Mouse (Mus musculus) liver, embryonic 12.5 days (tissue): ENCODE measurements around the gene Nprl3. TPM values are rescaled to one million over a fixed set of nuclear protein-coding genes. Genes with fewer than 3 reads are reported as not detected.
A peak's percentile ranks its signal among the peaks of the same experiment; 100 is the strongest.
"Not testable (repeated sequence)": the region's sequence is repeated elsewhere in the genome, so short reads cannot be mapped to it uniquely, and the experiment has no call there.

Source experiments
- ATAC-seq: fragments of 200-750 bp; cut with Nextera tagmentation; 2 replicates; pipeline ENCODE4 v1.8.0; 2017; ENCODE audit warnings: moderate number of reproducible peaks, mild to moderate bottlenecking, moderate library complexity
- H3K27ac ChIP-seq: fragments of 300-500 bp; sonication (generic); 2 replicates; pipeline ENCODE4 v1.5.1; 2016; ENCODE audit warnings: mild to moderate bottlenecking
- H3K27me3 ChIP-seq: fragments of 300-500 bp; sonication (generic); replicated peaks from 2 replicates; pipeline ENCODE4 v1.6.1; 2016; ENCODE audit warnings: mild to moderate bottlenecking, moderate library complexity
- H3K36me3 ChIP-seq: fragments of 300-500 bp; sonication (generic); 2 replicates; pipeline ENCODE4 v1.6.1; 2016; ENCODE audit warnings: mild to moderate bottlenecking, moderate library complexity
- H3K4me1 ChIP-seq: fragments of 300-500 bp; sonication (generic); 2 replicates; pipeline ENCODE4 v1.6.1; 2016
- H3K4me2 ChIP-seq: fragments of 300-500 bp; sonication (generic); 2 replicates; pipeline ENCODE4 v1.6.1; 2016; ENCODE audit warnings: mild to moderate bottlenecking, moderate library complexity
- H3K4me3 ChIP-seq: fragments of 300-500 bp; sonication (generic); 2 replicates; pipeline ENCODE4 v1.5.1; 2016; ENCODE audit warnings: mild to moderate bottlenecking, moderate library complexity
- H3K9ac ChIP-seq: fragments of 300-500 bp; sonication (generic); 2 replicates; pipeline ENCODE4 v1.6.1; 2016; ENCODE audit warnings: mild to moderate bottlenecking, moderate library complexity
- H3K9me3 ChIP-seq: fragments of 300-500 bp; sonication (generic); replicated peaks from 2 replicates; pipeline ENCODE4 v1.6.1; 2016; ENCODE audit warnings: mild to moderate bottlenecking, moderate library complexity
- WGBS: fragments of 180-500 bp; shearing (Covaris S2); methylation state at CpG from one replicate; pipeline ENCODE4 v1.1.7; 2016; ENCODE audit not compliant: insufficient replicate concordance; 5-methylcytosine and 5-hydroxymethylcytosine counted together
- polyA plus RNA-seq: library from polyadenylated mRNA; unstranded; fragments of >200 nt; fragmentation: Nextera tagmentation; extraction: Ambion mirVana; gene quantifications from 2 replicates; pipeline ENCODE4 v1.2.1, GENCODE M21; 2016

Nprl3 gene
- polyA plus RNA-seq, 1 experiment from 2014 or later = 34.6 TPM

DNA sequence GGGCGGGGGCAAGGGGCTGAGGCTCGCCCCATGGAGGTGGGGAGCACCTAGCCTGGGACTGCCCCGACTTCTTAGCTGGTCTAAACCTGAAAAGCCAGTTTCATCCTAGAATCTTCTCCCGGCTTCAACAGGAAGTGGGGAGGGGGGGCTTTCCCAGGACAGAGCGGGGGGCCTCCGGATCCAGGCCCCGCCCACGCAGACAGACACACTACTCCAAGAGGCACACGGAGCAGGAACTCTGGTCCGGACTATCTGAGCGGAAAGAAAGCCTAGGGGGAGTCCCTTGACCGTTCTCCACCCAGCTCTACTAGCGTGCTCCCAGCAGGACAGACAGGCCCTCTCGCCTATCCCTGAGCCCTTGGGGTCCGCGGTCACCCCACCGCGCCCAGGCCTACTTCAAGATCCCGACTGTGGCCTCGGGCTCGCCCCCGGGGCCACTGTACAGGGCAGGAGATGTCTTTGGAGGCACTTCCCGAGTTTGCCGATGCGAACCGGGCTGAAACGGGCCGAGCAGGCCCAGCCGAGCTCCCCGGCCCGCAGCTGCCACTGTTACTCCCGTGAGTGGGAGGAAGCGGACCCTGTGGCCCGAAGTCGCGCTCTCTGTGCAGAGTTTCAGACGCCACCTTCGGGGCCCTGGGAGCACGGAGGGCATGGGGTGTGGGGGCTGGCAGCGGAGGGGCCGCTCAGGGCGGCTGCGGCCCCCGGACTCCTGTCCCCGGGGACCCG, 46.1 kb downstream of the Nprl3 start:
- H3K4me3 ChIP-seq = peak overlapping the region; percentile 66
- H3K9ac ChIP-seq = peak overlapping the region; percentile 74
- peak overlapping the region; percentile 80 for H3K4me2 ChIP-seq
- H3K4me1 ChIP-seq = peaks cover 72% of the 10 kb centered on the region
- peak overlapping the region; percentile 70 for H3K27ac ChIP-seq
- H3K9me3 ChIP-seq = no peaks in the 10 kb centered on the region
- peak; percentile 19 for ATAC-seq
- peaks cover 78% of the 10 kb centered on the region for H3K27me3 ChIP-seq
- WGBS = 1% methylated on average over 45 of the region's 46 CpGs
- H3K36me3 ChIP-seq = 0 out of 2 replicates have a peak, but pooled peaks cover 3% of the 10 kb centered on the region

DNA sequence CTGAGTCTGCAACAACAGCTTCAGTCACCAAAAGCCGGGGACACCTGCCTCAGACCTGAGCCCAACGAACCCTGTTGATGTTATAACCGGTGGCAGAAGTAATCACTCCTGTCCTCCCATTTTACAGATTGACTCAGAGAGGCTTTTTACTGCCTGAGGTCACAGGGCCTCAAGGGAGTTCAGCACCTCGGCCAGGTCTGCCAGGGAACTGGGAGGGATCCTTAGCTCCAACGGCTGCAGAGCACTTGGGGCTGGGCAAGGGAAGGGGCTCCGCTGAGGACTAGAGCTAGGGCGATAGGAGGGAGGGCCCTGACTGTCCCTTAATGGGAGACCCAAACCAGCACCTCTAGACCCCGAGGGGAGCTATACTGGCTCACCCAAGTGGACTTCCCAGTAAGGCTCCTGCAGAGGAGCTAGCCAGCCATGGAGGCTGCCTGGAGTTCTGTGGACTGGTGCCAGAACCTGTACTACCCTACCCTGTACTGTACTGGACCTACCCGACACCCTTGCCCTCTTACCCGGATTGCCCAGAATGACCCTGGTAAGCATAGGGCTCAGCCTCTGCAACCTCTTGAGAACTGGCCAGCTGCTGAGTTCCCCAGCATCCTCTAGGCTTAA, 46.8 kb downstream of the Nprl3 start:
- peaks cover 6% of the 10 kb centered on the region; the same call in 1 of the 2 replicates for H3K36me3 ChIP-seq
- peak overlapping the region; percentile 74; the same call in 1 of the 2 replicates for H3K9ac ChIP-seq
- 35% methylated on average over 10 of the region's 10 CpGs for WGBS
- H3K9me3 ChIP-seq = no peaks in the 10 kb centered on the region
- H3K4me2 ChIP-seq = peak overlapping the region; percentile 80
- H3K4me3 ChIP-seq = peak overlapping the region; percentile 66
- H3K27ac ChIP-seq = no peak overlapping the region
- H3K4me1 ChIP-seq = peaks cover 69% of the 10 kb centered on the region
- H3K27me3 ChIP-seq = peaks cover 78% of the 10 kb centered on the region
- no peak; the same call in 1 of the 2 replicates for ATAC-seq

DNA sequence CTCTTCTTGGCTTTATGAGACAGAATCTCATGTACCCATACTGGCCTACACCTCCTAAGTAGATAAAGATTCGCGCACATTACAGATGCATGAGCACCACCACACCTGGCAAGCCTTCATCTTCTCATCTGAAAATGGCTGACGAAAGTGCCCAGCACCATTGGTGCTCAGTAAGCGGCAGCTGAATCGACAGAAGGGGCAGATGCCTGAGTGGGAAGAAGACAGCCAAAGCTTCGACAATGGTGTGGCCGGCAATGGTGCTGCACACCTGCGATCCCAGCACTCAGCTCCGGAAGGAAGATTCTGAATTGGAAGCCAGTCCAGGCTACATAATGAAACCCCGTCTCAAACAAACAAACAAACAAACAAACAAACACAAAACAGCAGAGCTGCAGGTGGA, 48.2 kb downstream of the Nprl3 start:
- Histone ChIP-seq H3K36me3 (peaks cover 12% of the 10 kb centered on the region; the same call in 1 of the 2 replicates), H3K27me3 (peaks cover 67% of the 10 kb centered on the region), H3K4me1 (peaks cover 54% of the 10 kb centered on the region), H3K4me3 (no peak overlapping the region), H3K9ac (no peak overlapping the region), H3K9me3 (no peaks in the 10 kb centered on the region), H3K27ac (no peak overlapping the region), H3K4me2 (no peak overlapping the region)
- no peak for ATAC-seq
- WGBS = 78% methylated on average over 10 of the region's 10 CpGs

DNA sequence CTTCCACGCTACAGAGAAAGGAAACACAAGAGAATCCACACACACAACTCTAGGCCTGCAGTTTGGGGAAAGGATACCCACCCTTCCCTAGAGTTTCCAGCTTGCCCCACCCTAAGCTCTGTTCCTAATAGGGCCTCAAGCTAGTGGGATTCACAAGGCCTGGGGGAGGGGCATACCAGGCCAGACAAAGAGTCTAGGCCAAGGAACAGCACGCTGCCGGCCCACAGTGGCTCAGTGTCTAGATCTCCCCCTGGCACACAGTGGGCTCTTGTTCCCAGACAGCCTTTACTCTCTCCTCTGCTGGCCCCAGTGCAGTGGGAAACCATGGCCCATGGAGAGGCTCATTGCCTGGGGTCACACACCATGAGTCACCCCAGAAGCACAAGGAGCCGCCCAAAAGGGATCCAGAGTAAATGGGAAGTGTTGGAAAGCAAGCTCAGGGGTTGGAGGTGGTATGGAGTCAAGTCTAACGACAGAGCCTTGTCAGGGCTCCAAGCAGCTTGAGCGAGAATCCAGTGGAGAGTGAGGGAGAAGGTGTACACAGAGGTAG, 48.9 kb downstream of the Nprl3 start:
- H3K9ac ChIP-seq = peak overlapping the region; percentile 34; the same call in 1 of the 2 replicates
- peaks cover 19% of the 10 kb centered on the region for H3K36me3 ChIP-seq
- no peaks in the 10 kb centered on the region for H3K9me3 ChIP-seq
- 50% methylated on average over 6 of the region's 6 CpGs for WGBS
- H3K27me3 ChIP-seq = peaks cover 59% of the 10 kb centered on the region
- H3K4me1 ChIP-seq = peaks cover 54% of the 10 kb centered on the region
- H3K4me2 ChIP-seq = no peak overlapping the region
- ATAC-seq = no peak
- H3K4me3 ChIP-seq = no peak overlapping the region
- no peak overlapping the region for H3K27ac ChIP-seq

DNA sequence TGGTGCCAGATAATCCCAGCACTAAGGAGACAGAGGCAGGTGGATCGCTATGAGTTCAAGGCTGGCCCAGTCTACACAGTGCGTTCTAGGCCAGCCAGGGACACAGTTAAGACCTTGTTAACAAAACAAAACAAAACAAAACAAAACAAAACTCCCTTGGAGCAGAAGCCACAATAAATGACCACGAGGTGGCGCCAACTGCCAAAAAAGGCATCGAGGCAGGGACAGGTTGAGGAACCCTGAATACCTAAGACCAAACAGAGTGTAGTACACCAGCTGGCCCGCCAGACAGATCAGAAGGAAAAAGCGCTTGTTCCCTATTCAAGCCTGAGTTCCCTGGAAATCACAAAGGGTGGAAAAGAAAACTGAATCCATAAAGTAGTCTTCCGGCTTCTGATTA, 50.7 kb downstream of the Nprl3 start:
- WGBS = 23% methylated on average over 8 of the region's 8 CpGs
- Histone ChIP-seq H3K4me2 (0 out of 2 replicates have a peak overlapping the region, but pooled peaks have one; percentile 3), H3K4me1 (peaks cover 40% of the 10 kb centered on the region), H3K4me3 (no peak overlapping the region), H3K36me3 (peaks cover 36% of the 10 kb centered on the region), H3K9me3 (no peaks in the 10 kb centered on the region), H3K27ac (peak overlapping the region; percentile 46; the same call in 1 of the 2 replicates), H3K9ac (peak overlapping the region; percentile 54), H3K27me3 (peaks cover 42% of the 10 kb centered on the region)
- ATAC-seq = 0 out of 2 replicates have a peak, but pooled peaks have one; percentile 16

DNA sequence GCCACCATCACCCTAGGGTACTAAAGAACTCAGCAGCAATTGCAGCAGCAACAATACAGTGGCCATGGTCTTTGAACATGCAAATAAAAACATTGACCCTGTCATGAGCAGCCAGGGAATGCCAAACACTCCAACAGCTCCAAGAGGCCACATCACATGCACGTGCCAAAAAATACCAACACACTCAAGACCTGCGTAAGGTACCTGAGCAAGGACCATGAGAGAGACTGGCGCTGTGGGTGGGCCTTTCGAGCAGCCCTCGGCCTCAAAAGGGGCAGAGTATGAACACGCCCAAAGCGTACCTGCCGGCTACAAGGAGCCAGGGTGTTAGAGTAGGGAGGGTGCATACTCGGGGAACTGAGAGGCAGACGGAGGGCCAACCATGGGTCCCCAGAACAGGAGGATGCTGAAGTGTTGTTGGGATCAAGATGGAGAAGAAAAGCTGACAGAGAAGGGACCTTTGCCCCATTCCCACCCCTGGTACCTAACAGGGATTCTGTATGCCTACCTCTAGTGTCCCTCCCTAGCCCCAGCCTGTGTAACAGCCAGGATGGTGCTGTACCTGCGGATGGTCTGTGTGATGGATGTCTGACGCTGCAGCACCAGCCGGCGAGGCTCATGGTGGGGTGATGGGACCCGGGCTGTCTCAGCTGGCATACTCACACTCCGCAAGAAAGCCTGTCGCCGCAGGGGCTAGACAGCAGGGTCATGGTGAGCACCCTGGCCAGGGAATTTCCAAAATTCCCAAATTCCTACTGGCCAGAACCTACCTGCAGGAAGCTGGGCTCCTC, 51.9 kb downstream of the Nprl3 start:
- H3K27me3 ChIP-seq = peaks cover 29% of the 10 kb centered on the region
- H3K4me3 ChIP-seq = no peak overlapping the region
- H3K27ac ChIP-seq = no peak overlapping the region
- WGBS = 80% methylated on average over 18 of the region's 18 CpGs
- H3K36me3 ChIP-seq = peaks cover 48% of the 10 kb centered on the region
- H3K9ac ChIP-seq = no peak overlapping the region
- H3K4me2 ChIP-seq = no peak overlapping the region
- no peak for ATAC-seq
- H3K4me1 ChIP-seq = peaks cover 27% of the 10 kb centered on the region
- H3K9me3 ChIP-seq = no peaks in the 10 kb centered on the region

DNA sequence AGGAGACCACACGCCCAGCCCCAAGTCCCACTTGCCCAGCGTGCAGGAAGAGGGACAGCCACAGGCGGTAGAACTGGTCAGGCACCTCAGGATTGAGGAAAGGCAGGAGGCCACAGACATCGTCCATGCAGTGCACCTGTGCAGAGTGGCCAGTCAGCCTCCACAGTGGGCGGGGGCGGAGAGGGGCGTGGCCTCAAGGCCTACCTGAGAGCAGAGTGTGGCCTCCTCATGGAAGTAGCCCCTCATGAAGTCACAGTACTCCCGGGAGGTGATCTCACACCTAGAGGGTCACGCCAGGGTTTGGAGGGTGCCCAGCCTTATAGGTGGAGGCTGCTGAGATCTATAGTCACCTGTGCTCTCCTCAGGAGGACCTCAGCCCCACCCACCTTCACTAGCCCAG, 56.9 kb downstream of the Nprl3 start:
- H3K36me3 ChIP-seq = peaks cover 83% of the 10 kb centered on the region
- no peak overlapping the region for H3K9ac ChIP-seq
- peaks cover 14% of the 10 kb centered on the region for H3K4me1 ChIP-seq
- no peaks in the 10 kb centered on the region for H3K9me3 ChIP-seq
- no peaks in the 10 kb centered on the region for H3K27me3 ChIP-seq
- ATAC-seq = no peak
- WGBS = 82% methylated on average over 9 of the region's 9 CpGs
- H3K27ac ChIP-seq = no peak overlapping the region
- no peak overlapping the region for H3K4me3 ChIP-seq
- H3K4me2 ChIP-seq = no peak overlapping the region

DNA sequence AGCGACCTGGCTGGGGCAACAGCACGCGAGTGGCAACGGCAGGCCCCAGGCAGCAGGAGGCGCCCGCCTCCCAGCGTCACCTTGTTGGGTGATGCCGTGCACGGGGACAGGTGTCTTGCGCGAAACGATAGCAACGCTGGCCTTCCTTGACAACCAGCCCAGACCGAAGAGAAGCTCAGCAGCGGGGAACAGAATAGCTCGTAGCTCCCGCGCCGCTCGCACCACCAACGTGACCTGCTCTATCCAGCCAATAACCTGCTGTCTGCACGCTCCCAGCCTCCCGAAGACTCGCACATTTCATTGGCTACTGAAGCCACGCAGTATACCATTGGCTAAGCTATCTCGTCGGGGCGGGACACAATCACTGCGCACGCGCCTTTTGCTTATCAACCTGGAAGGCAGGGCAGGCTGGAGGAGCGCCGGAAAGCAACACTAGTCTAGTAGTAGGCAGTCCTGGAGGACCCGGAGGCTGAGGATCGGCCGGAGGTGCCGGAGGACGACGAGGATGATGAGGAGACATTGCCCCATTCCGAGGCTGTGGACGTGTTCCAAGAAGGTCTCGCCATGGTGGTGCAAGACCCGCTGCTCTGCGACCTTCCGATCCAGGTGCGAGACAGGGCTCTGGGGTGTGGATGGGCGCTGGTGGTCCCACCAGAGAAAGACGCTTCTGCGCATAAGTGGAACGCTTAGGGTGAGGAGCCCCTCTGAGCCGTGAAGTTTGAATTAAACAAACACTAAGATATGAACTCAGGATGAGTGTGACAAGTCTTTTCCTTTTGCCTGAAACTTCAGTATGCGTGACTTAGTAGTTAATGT, 62.2 kb downstream of the Nprl3 start, which contains the start of gene Snrnp25:
TSS of gene Snrnp25 (plus strand) at position 358 of the 816 bp plus-strand sequence.
- Histone ChIP-seq H3K27me3 (no peaks in the 10 kb centered on the region), H3K4me1 (peaks cover 37% of the 10 kb centered on the region), H3K4me3 (peak within 1 kb of the TSS; percentile 77), H3K9ac (peak within 1 kb of the TSS; percentile 84), H3K36me3 (peaks cover 38% of the 10 kb centered on the region), H3K4me2 (peak within 1 kb of the TSS; percentile 77), H3K27ac (peak within 1 kb of the TSS; percentile 89), H3K9me3 (no peaks in the 10 kb centered on the region)
- WGBS = under 1% methylated on average over 52 of the region's 52 CpGs
- ATAC-seq = peak; percentile 99

DNA sequence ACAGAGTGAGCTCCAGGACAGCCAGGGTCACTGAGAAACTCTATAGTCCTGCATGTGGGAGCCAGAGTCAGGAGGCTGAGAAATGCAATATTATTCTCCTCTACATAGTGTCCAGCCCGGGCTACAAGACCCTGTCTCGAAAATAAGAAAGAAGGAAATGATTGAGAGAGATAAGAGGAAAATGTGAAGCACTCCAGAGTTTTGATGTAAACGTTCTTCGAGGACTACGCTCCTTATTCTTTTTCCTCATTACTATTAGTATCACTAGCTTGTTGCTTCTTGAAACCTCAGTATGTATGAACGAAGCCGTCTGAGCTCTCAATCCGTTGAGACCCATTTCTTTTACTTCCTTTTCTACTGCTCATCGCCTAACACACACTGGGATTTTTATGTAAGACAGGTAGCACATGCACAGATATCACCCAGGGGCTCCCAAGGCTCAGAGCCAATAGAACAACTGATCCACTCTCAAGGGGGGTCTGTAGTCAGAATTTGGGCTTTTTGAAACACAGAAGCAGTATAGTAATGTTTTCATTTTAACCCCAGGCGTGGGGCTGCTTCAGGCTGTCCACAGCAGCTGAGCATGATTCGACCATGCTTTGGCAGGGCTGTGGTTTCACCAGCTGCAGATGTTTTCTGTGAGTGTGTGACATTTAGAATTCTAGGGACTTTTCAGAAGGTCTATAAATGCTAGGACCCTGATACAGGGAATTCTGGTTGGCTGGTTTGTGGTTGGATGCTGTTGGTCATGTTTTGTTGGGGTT, 65.4 kb downstream of the Nprl3 start:
- Histone ChIP-seq H3K36me3 (peaks cover 7% of the 10 kb centered on the region), H3K9ac (no peak overlapping the region), H3K4me2 (no peak overlapping the region), H3K9me3 (no peaks in the 10 kb centered on the region), H3K27me3 (no peaks in the 10 kb centered on the region), H3K4me3 (no peak overlapping the region), H3K27ac (no peak overlapping the region), H3K4me1 (peaks cover 69% of the 10 kb centered on the region)
- WGBS = 48% methylated on average over 11 of the region's 11 CpGs
- no peak for ATAC-seq

DNA sequence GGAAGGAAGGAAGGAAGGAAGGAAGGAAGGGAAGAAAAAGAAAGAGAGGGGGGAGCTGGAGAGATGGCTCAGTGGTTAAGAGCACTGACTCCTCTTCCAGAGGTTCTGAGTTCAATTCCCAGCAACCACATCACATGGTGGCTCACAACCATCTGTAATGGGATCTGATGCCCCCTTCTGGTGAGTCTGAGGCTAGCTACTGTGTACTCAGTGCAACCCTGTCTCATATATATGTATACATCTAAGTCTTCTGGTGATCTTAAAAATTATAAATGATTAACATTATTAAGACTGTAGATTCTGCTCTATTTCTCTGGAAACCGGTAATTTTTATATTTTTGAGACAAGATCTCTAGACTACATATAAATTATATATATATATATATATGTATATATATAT, 66.5 kb downstream of the Nprl3 start:
- not testable (repeated sequence) for H3K27me3 ChIP-seq, H3K36me3 ChIP-seq, ATAC-seq, H3K4me2 ChIP-seq, H3K27ac ChIP-seq, H3K4me3 ChIP-seq, H3K9me3 ChIP-seq, H3K9ac ChIP-seq
- H3K4me1 ChIP-seq = peaks cover 70% of the 10 kb centered on the region
- 56% methylated on average over 1 of the region's 1 CpGs for WGBS
